Mouse (Mus musculus) lung, postnatal 0 days (tissue): ENCODE data around the gene Thsd7b. TPM values are rescaled to one million over a fixed set of nuclear protein-coding genes. Genes with fewer than 3 reads are reported as not detected.
"Not testable (repeated sequence)": the region's sequence is repeated elsewhere in the genome, so short reads cannot be mapped to it uniquely, and the experiment has no call there.

Experiments used
- ATAC-seq: fragments of 200-750 bp; cut with Nextera tagmentation; 2 replicates; pipeline ENCODE4 v1.8.0; 2017; ENCODE audit warnings: moderate library complexity
- DNase-seq: peaks from one replicate; pipeline ENCODE4 v3.0.0-alpha.2; 2016; ENCODE audit warnings: low spot score
- H3K27ac ChIP-seq: fragments of 300-500 bp; sonication (generic); 2 replicates; pipeline ENCODE4 v1.5.1; 2014; ENCODE audit warnings: antibody characterized with exemption, mild to moderate bottlenecking, low read length, mixed read lengths
- H3K27me3 ChIP-seq: fragments of 300-500 bp; sonication (generic); replicated peaks from 2 replicates; pipeline ENCODE4 v1.6.1; 2014; ENCODE audit warnings: low read length, mixed read lengths; ENCODE audit not compliant: insufficient read depth
- H3K36me3 ChIP-seq: fragments of 300-500 bp; sonication (generic); 2 replicates; pipeline ENCODE4 v1.6.1; 2014; ENCODE audit warnings: low read length, mixed read lengths; ENCODE audit not compliant: insufficient read depth
- H3K4me1 ChIP-seq: fragments of 300-500 bp; sonication (generic); 2 replicates; pipeline ENCODE4 v1.6.1; 2014; ENCODE audit warnings: antibody characterized with exemption, low read depth, low read length, mixed read lengths; ENCODE audit not compliant: insufficient read depth
- H3K4me2 ChIP-seq: fragments of 300-500 bp; sonication (generic); replicated peaks from 2 replicates; pipeline ENCODE4 v1.6.1; 2014; ENCODE audit warnings: low read depth, mild to moderate bottlenecking, low read length, moderate library complexity, mixed read lengths
- H3K4me3 ChIP-seq: fragments of 300-500 bp; sonication (generic); 2 replicates; pipeline ENCODE4 v1.5.1; 2014; ENCODE audit warnings: low read depth, low read length
- H3K9ac ChIP-seq: fragments of 300-500 bp; sonication (generic); replicated peaks from 2 replicates; pipeline ENCODE4 v1.6.1; 2014; ENCODE audit warnings: low read depth, mild to moderate bottlenecking
- H3K9me3 ChIP-seq: fragments of 300-500 bp; sonication (generic); 2 replicates; pipeline ENCODE4 v1.6.1; 2016; ENCODE audit warnings: low read length, mixed read lengths
- CTCF ChIP-seq: IDR thresholded peaks from 2 replicates; pipeline ENCODE4 v1.5.1; 2016; ENCODE audit warnings: antibody characterized with exemption, mild to moderate bottlenecking
- EP300 ChIP-seq: IDR thresholded peaks from 2 replicates; pipeline ENCODE4 v1.6.1; 2016; ENCODE audit warnings: antibody characterized with exemption, mild to moderate bottlenecking, control low read depth
- WGBS: fragments of 180-500 bp; shearing (Covaris S2); extraction: QIAGEN DNeasy Blood & Tissue Kit; methylation state at CpG from one replicate; pipeline ENCODE4 v1.1.7; 2014; 5-methylcytosine and 5-hydroxymethylcytosine counted together
- polyA plus RNA-seq: library from polyadenylated mRNA; unstranded; fragments of >200 nt; fragmentation: Nextera tagmentation; extraction: Ambion mirVana; gene quantifications from 2 replicates; pipeline ENCODE4 v1.2.1, GENCODE M21; 2015

The Thsd7b gene
- polyA plus RNA-seq, 1 experiment from 2014 or later, result 0.10 TPM

DNA sequence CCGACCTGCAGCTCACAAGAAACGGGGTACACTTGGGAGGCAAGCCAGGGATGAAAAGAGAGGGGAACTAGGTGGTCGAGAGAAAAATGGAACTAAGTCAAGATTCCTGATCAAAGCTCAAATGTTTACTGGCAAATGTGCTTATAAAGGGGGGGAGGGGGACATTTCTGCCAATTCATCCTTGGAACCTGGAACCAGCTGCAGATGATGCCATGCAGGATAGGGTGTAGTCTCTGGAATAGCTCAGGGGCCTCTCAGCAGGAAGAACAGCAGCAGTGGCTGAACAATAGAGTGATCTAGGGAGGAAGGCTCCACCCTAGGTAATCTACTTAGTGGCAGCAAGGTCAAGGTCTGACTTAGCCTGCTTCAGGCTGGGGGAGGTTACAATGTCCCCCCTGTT is 972.5 kb downstream of the Thsd7b start:
- H3K4me2 ChIP-seq, result no peak overlapping the region
- H3K4me1 ChIP-seq, result no peaks in the 10 kb centered on the region
- no peaks in the 10 kb centered on the region for H3K27me3 ChIP-seq
- no peak overlapping the region for H3K27ac ChIP-seq
- WGBS, result 79% methylated on average over 3 of the region's 3 CpGs
- no peak overlapping the region for H3K4me3 ChIP-seq
- DNase-seq, result no peak
- no peaks in the 10 kb centered on the region for H3K9me3 ChIP-seq
- TF ChIP-seq EP300 (no peak), CTCF (no peak)
- H3K9ac ChIP-seq, result no peak overlapping the region
- ATAC-seq, result no peak
- no peaks in the 10 kb centered on the region for H3K36me3 ChIP-seq

- WGBS, result 92% methylated on average over 4 of the region's 4 CpGs
- not testable (repeated sequence) for ATAC-seq, H3K9me3 ChIP-seq, H3K27me3 ChIP-seq, H3K4me3 ChIP-seq, H3K4me2 ChIP-seq, H3K9ac ChIP-seq, H3K4me1 ChIP-seq, H3K36me3 ChIP-seq, H3K27ac ChIP-seq, DNase-seq
Measured at GRCm38 (mm10) chr1:130246264-130246663, 973.2 kb downstream of the Thsd7b start.

- not testable (repeated sequence) for H3K36me3 ChIP-seq, H3K4me3 ChIP-seq, H3K27me3 ChIP-seq, DNase-seq, H3K4me1 ChIP-seq, H3K4me2 ChIP-seq, H3K27ac ChIP-seq, ATAC-seq, H3K9ac ChIP-seq, H3K9me3 ChIP-seq
- 87% methylated on average over 4 of the region's 4 CpGs for WGBS
Measured at GRCm38 (mm10) chr1:130246930-130247329, 973.8 kb downstream of the Thsd7b start.

GRCm38 (mm10) chr1:130262046-130262445 is 988.9 kb downstream of the Thsd7b start:
- Histone ChIP-seq H3K27me3 (no peaks in the 10 kb centered on the region), H3K27ac (no peak overlapping the region), H3K9me3 (no peaks in the 10 kb centered on the region), H3K4me2 (no peak overlapping the region), H3K4me3 (no peak overlapping the region), H3K36me3 (no peaks in the 10 kb centered on the region), H3K9ac (no peak overlapping the region), H3K4me1 (no peaks in the 10 kb centered on the region)
- ATAC-seq (no peak), DNase-seq (no peak)
- WGBS, result 57% methylated on average over 6 of the region's 6 CpGs
- TF ChIP-seq CTCF (no peak), EP300 (no peak)
